Mouse (Mus musculus): ENCODE data around the gene Selenop.

GRCm38 (mm10) chr15:3233837-3234551 lies 34.4 kb upstream of the Selenop start:
- TF ChIP-seq CTCF (IDR thresholded peaks at IDR 0.05; ENCODE audit: borderline replicate concordance, control insufficient read depth, extremely low read depth, insufficient read depth, low read length, poor library complexity) (no peak), POLR2A (IDR thresholded peaks at IDR 0.05; ENCODE audit: control insufficient read depth, extremely low read depth, insufficient read depth, low read length, poor library complexity) (no peak)
